Mouse (Mus musculus) intestine, embryonic 16.5 days (tissue): ENCODE data around the gene Ephb2. TPM values are rescaled to one million over a fixed set of nuclear protein-coding genes. Genes with fewer than 3 reads are reported as not detected.
A peak's percentile ranks its signal among the peaks of the same experiment; 100 is the strongest.

Experiments used
- ATAC-seq: fragments of 200-750 bp; cut with Nextera tagmentation; 2 replicates; pipeline ENCODE4 v1.8.0; 2017; ENCODE audit warnings: moderate TSS enrichment, moderate library complexity
- H3K27ac ChIP-seq: fragments of 300-500 bp; sonication (generic); 2 replicates; pipeline ENCODE4 v1.5.1; 2014; ENCODE audit warnings: mild to moderate bottlenecking, low read length
- H3K27me3 ChIP-seq: fragments of 300-500 bp; sonication (generic); replicated peaks from 2 replicates; pipeline ENCODE4 v1.6.1; 2014; ENCODE audit warnings: low read length, control low read depth, mixed read lengths; ENCODE audit not compliant: control insufficient read depth, insufficient read depth
- H3K36me3 ChIP-seq: fragments of 300-500 bp; sonication (generic); 2 replicates; pipeline ENCODE4 v1.6.1; 2014; ENCODE audit warnings: low read length, control low read depth; ENCODE audit not compliant: control insufficient read depth, insufficient read depth
- H3K4me1 ChIP-seq: fragments of 300-500 bp; sonication (generic); 2 replicates; pipeline ENCODE4 v1.6.1; 2014; ENCODE audit warnings: low read length, control low read depth, mixed read lengths; ENCODE audit not compliant: control insufficient read depth, insufficient read depth
- H3K4me2 ChIP-seq: fragments of 300-500 bp; sonication (generic); 2 replicates; pipeline ENCODE4 v1.6.1; 2014; ENCODE audit warnings: low read depth, low read length, control low read depth
- H3K4me3 ChIP-seq: fragments of 300-500 bp; sonication (generic); 2 replicates; pipeline ENCODE4 v1.5.1; 2014; ENCODE audit warnings: mild to moderate bottlenecking, low read length
- H3K9ac ChIP-seq: fragments of 300-500 bp; sonication (generic); 2 replicates; pipeline ENCODE4 v1.6.1; 2014; ENCODE audit warnings: low read depth, low read length
- H3K9me3 ChIP-seq: fragments of 300-500 bp; sonication (generic); 2 replicates; pipeline ENCODE4 v1.6.1; 2016; ENCODE audit warnings: low read length, control low read depth; ENCODE audit not compliant: control insufficient read depth
- WGBS: fragments of 180-500 bp; shearing (Covaris S2); extraction: QIAGEN DNeasy Blood & Tissue Kit; methylation state at CpG from one replicate; pipeline ENCODE4 v1.1.7; 2014; 5-methylcytosine and 5-hydroxymethylcytosine counted together
- polyA plus RNA-seq: library from polyadenylated mRNA; unstranded; fragments of >200 nt; fragmentation: Nextera tagmentation; extraction: Ambion mirVana; gene quantifications from 2 replicates; pipeline ENCODE4 v1.2.1, GENCODE M21; 2015

Ephb2 gene
- 3.1 and 3.5 TPM in 2 replicates for polyA plus RNA-seq

DNA sequence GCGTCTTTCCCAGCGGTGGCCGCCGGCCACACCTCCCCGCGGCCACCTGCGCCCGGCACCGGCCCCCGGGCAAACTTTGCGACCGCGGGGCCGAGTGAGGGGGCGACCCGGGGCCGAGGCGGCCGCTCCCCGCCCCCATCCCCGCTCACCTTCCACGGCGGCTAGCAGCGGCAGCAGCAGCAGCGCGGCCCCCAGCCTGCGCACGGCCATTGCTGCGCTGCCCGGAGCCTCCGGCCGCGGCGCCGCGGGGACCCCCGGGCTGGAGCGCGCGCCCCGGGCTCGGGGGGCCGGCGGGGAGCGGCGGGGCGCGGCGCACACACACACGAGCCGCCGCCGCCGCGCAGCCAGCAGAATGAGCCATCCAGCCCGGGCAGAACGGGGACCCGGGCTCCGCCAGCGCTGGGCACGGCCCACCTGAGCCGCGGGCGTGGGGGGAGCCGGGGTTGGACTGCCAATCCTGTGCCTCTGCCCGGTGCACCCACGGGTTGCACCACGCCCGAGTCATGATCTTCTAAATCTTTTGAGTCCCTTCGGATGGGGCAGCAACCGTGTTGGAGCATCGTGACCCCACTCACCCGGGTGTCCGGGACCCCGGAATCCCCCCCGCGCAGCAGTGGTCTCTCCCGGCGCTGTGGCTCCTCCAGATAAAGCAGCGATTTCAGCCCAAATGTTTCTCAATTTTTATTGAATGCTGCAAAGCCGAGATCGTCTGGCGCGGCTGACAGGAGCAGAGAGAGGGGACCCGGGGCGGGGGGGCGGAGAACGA is at the start of gene Ephb2:
Gene Ephb2 (minus strand): TSS at position 368 of the 766 bp plus-strand sequence.
- no peaks in the 10 kb centered on the region for H3K27me3 ChIP-seq
- WGBS: under 1% methylated on average over 71 of the region's 88 CpGs
- H3K27ac ChIP-seq: peak within 1 kb of the TSS; percentile 87
- ATAC-seq: peak; percentile 78
- H3K36me3 ChIP-seq: no peaks in the 10 kb centered on the region
- H3K4me1 ChIP-seq: peaks cover 61% of the 10 kb centered on the region
- H3K4me2 ChIP-seq: peak within 1 kb of the TSS; percentile 97
- H3K9me3 ChIP-seq: no peaks in the 10 kb centered on the region
- peak within 1 kb of the TSS; percentile 84 for H3K9ac ChIP-seq
- H3K4me3 ChIP-seq: peak within 1 kb of the TSS; percentile 90

GRCm38 (mm10) chr4:136878601-136879000 is 42.8 kb upstream of the Ephb2 start:
- 26% methylated on average over 5 of the region's 5 CpGs for WGBS
- H3K4me2 ChIP-seq: no peak overlapping the region
- no peak for ATAC-seq

GRCm38 (mm10) chr4:136878171-136878570 is 42.4 kb upstream of the Ephb2 start:
- 42% methylated on average over 8 of the region's 8 CpGs for WGBS
- no peak for ATAC-seq
- Histone ChIP-seq H3K27ac (no peak overlapping the region), H3K9me3 (no peaks in the 10 kb centered on the region), H3K4me3 (no peak overlapping the region), H3K36me3 (no peaks in the 10 kb centered on the region), H3K27me3 (no peaks in the 10 kb centered on the region), H3K4me1 (no peaks in the 10 kb centered on the region), H3K4me2 (no peak overlapping the region), H3K9ac (no peak overlapping the region)

More at GRCm38 (mm10) chr4:136878601-136879000, 42.8 kb upstream of the Ephb2 start:
- H3K27ac ChIP-seq: no peak overlapping the region
- no peaks in the 10 kb centered on the region for H3K9me3 ChIP-seq
- no peak overlapping the region for H3K4me3 ChIP-seq
- H3K36me3 ChIP-seq: no peaks in the 10 kb centered on the region
- H3K9ac ChIP-seq: no peak overlapping the region
- no peaks in the 10 kb centered on the region for H3K27me3 ChIP-seq
- H3K4me1 ChIP-seq: no peaks in the 10 kb centered on the region

DNA sequence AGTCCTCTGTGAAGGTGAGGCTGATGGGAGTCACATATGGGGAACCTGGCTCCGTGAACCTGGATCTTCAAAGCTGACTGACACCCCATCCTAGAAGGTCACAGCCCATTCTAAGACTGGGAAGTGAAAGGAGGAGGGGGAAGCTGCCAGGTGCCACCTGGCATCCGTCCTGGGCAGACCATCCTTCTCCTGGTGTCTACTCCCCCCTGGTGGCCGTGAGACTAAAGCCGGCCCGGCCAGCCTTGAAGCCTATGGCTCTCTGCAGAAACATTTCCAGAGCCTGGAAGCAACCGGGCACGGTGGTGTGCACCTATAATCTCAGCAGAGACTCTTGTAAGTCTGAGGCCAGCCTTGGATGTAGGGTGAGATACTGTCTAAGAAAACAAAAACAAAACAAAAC is 41.2 kb upstream of the Ephb2 start:
- no peaks in the 10 kb centered on the region for H3K4me1 ChIP-seq
- H3K9me3 ChIP-seq: no peaks in the 10 kb centered on the region
- ATAC-seq: peak; percentile 67; the same call in 1 of the 2 replicates
- 19% methylated on average over 7 of the region's 7 CpGs for WGBS
- H3K27me3 ChIP-seq: no peaks in the 10 kb centered on the region
- H3K9ac ChIP-seq: no peak overlapping the region
- H3K4me3 ChIP-seq: no peak overlapping the region
- H3K4me2 ChIP-seq: no peak overlapping the region
- no peak overlapping the region for H3K27ac ChIP-seq
- no peaks in the 10 kb centered on the region for H3K36me3 ChIP-seq

DNA sequence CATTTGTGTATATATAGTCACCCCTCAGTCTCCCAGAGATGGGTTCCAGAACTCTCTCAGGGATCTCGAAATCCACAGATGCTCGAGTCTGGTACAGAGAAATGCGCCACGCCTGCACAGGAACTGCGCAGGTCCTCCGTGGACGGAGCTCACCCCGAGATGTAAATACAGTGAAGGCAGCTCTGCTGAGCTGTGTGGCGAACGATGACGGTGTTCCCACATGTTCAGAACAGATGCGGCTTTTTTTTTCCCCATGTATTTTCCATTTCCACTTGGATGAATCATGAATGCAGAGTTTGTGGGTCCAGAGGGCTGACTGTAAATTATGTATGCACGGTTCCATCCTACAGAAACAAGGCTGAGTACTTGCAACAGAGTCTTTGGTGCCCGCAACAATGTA is 39.2 kb upstream of the Ephb2 start:
- Histone ChIP-seq H3K9ac (no peak overlapping the region), H3K4me2 (no peak overlapping the region), H3K27ac (no peak overlapping the region), H3K36me3 (no peaks in the 10 kb centered on the region), H3K4me3 (no peak overlapping the region), H3K9me3 (no peaks in the 10 kb centered on the region), H3K4me1 (no peaks in the 10 kb centered on the region), H3K27me3 (no peaks in the 10 kb centered on the region)
- no peak for ATAC-seq
- WGBS: 82% methylated on average over 14 of the region's 14 CpGs

DNA sequence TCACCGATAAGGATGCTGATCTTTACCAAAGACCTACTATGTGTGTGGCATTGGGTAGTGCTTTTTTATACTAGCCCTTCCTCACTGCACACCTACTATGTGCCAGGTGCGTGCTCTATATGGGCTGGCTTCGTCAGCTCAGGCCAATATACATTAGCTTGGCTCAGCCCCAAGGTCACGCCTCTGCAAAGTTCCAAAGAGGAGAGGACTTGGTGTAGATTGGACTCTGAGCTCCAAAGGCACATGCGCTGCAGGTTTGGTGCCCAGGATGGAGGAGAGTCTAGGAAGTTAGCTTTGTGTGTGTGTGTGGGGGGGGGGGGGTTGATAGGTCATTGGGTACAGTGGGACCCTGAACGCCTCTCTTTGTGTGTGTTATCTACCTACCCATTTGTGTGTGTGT is 32.6 kb upstream of the Ephb2 start:
- no peak overlapping the region for H3K4me3 ChIP-seq
- H3K4me2 ChIP-seq: no peak overlapping the region
- H3K4me1 ChIP-seq: peaks cover 12% of the 10 kb centered on the region; the same call in 1 of the 2 replicates
- 60% methylated on average over 6 of the region's 6 CpGs for WGBS
- no peak overlapping the region for H3K9ac ChIP-seq
- H3K27ac ChIP-seq: no peak overlapping the region
- H3K27me3 ChIP-seq: no peaks in the 10 kb centered on the region
- no peaks in the 10 kb centered on the region for H3K36me3 ChIP-seq
- peak; percentile 81 for ATAC-seq
- H3K9me3 ChIP-seq: no peaks in the 10 kb centered on the region

- H3K27me3 ChIP-seq: no peaks in the 10 kb centered on the region
- H3K9me3 ChIP-seq: no peaks in the 10 kb centered on the region
- ATAC-seq: peak; percentile 39
- no peak overlapping the region for H3K27ac ChIP-seq
- WGBS: 11% methylated on average over 12 of the region's 12 CpGs
- H3K4me2 ChIP-seq: no peak overlapping the region
- no peaks in the 10 kb centered on the region for H3K36me3 ChIP-seq
- peaks cover 14% of the 10 kb centered on the region; the same call in 1 of the 2 replicates for H3K4me1 ChIP-seq
- no peak overlapping the region for H3K9ac ChIP-seq
- H3K4me3 ChIP-seq: no peak overlapping the region
Measured at GRCm38 (mm10) chr4:136867690-136868345, 32.0 kb upstream of the Ephb2 start.

DNA sequence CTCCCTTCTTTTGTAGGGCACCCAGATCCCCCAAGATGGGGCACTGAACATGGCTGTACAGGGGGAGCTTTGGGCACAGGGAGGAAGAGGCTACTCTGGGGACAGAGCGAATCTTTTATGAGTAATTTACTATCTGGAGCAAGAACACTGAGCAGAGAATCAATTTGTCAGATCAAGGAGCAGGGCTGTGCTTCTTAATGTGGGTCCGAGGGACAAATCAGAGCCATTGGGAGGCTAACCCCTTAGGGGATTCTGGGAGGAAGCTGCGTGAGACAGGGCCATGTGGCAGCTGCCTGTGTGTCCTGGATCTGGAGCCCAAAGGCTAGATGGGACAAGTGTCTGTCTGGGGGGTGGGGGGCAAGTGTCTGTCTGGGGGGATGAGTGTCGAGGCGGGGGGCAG is 29.7 kb upstream of the Ephb2 start:
- WGBS: 73% methylated on average over 5 of the region's 5 CpGs
- Histone ChIP-seq H3K4me1 (peaks cover 25% of the 10 kb centered on the region), H3K27ac (no peak overlapping the region), H3K4me2 (no peak overlapping the region), H3K4me3 (no peak overlapping the region), H3K9me3 (no peaks in the 10 kb centered on the region), H3K9ac (no peak overlapping the region), H3K36me3 (no peaks in the 10 kb centered on the region), H3K27me3 (no peaks in the 10 kb centered on the region)
- ATAC-seq: no peak

- no peaks in the 10 kb centered on the region for H3K9me3 ChIP-seq
- WGBS: 15% methylated on average over 15 of the region's 15 CpGs
- no peak overlapping the region for H3K9ac ChIP-seq
- no peak for ATAC-seq
- H3K4me2 ChIP-seq: no peak overlapping the region
- no peaks in the 10 kb centered on the region for H3K36me3 ChIP-seq
- H3K4me1 ChIP-seq: peaks cover 25% of the 10 kb centered on the region
- no peak overlapping the region for H3K4me3 ChIP-seq
- H3K27me3 ChIP-seq: no peaks in the 10 kb centered on the region
- H3K27ac ChIP-seq: no peak overlapping the region
Measured at GRCm38 (mm10) chr4:136864751-136865470, 29.1 kb upstream of the Ephb2 start.
